Mouse (Mus musculus): ENCODE data around the gene S100pbp. TPM values are rescaled to one million over a fixed set of nuclear protein-coding genes. Genes with fewer than 3 reads are reported as not detected.

S100pbp gene
- polyA plus RNA-seq, 1 experiment from 2014 or later: 3.7 TPM

DNA sequence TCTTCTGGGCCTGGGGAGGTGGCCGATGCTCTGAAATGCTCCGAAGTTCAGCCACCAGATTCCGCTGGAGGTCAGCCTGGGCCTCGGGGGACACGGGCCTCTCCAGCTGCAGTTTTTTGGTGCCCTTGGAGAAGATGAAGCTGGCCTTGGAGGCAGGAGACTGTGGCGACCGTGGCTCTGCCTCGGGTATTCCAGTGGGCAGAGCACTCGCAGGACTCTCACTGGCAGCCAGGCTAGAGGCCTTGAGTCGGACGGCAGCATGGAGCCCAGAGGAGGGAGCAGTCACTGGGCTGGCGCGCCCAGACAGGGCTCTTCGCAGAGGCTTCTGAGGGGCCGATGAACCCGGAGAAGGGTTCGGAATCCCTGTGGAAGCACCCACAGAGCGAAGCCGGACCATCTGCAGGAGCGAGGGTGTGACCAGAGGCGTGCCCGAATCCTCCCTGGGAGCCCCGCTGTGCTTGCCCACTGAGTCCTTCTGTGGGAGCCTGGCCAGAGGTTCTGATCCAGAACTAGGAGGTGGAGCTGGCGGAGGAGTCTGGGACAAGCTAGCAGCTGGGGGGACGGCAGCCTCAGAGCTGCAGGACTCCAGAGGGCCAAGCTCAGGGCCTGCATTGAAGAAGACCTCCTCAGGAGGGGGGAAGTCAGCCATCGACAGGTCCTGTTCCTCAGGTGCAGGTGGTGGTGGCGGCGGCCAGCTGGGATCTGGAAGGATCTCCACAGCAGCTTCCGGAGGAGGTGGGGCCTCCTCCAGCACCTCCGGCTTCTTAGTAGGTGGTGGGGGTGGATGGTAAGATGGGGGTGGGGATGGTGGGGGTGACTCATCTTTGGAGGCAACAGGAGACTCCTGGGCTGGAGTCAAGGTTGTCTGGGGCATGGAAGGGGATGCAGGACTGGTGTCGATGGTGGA lies 32.7 kb upstream of the S100pbp start:
- Histone ChIP-seq H3K27me3 (ENCODE audit: control insufficient read depth, insufficient read depth, low read length) (no peaks in the 10 kb centered on the region), H3K4me3 (ENCODE audit: low read depth, low read length) (no peak overlapping the region), H3K9ac (ENCODE audit: low read length) (no peak overlapping the region), H3K4me2 (replicated peaks; ENCODE audit: low read depth) (no peak overlapping the region), H3K4me1 (replicated peaks; ENCODE audit: control insufficient read depth, insufficient read depth) (peaks cover 2% of the 10 kb centered on the region; the same call in 1 of the 2 replicates), H3K9me3 (ENCODE audit: control insufficient read depth, low read length) (no peaks in the 10 kb centered on the region), H3K27ac (replicated peaks) (no peak overlapping the region), H3K36me3 (ENCODE audit: control insufficient read depth, insufficient read depth, low read length) (peaks cover 36% of the 10 kb centered on the region)
- ATAC-seq (ENCODE audit: low FRiP score, low TSS enrichment) (no peak), DNase-seq (ENCODE audit: low spot score) (no peak)
- WGBS: 75% methylated on average over 30 of the region's 31 CpGs
- no peak for TF ChIP-seq CTCF (IDR thresholded peaks at IDR 0.05; ENCODE audit: low read depth)
- no peak for TF ChIP-seq EP300 (optimal IDR thresholded peaks at IDR 0.05)

DNA sequence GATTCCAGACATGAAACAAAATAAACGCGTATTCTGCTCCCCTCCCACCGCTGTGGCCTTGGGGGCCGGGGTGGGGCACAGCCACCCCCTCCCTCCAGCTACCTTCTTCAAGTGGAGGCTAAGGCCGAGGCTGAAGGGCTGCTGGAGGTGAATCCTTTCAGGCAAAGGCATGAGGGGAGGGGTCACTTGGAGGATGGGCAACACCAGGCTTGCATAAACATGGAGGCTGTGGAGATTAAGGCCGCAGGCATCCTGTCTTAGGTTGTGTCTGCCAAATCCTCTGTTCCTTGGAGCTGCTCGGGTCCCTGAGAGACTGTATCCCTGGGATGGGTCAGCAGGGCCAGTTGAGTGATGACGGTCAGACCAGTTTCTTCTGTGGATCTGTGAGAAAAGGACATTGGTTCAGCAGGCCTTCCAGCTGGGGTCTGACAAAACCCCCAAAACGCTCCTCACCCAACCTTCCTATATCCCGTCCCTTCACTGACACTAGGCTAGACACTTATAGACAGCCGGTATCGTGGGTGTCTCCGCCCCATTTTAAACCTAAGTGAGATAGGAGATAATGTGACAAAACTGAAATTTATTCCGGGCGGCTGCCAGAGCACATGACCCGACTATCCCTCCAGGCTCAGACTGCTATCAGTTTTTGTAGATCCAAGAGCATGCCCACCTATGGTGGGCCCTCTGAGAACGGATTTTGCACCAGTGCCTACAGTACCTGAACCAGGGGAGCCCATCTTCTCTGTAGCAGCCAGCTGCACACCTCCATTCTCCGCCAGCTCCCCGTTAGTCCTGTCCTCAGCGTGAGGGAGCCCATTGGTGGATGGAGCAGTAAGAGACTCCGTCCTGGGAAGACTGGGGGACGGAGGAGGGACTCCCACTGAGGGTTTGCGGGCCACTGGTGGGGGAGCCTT lies 31.8 kb upstream of the S100pbp start:
- H3K9me3 ChIP-seq (ENCODE audit: control insufficient read depth, low read length): no peaks in the 10 kb centered on the region
- no peak overlapping the region for H3K4me3 ChIP-seq (ENCODE audit: low read depth, low read length)
- TF ChIP-seq CTCF (IDR thresholded peaks at IDR 0.05; ENCODE audit: low read depth) (no peak), EP300 (optimal IDR thresholded peaks at IDR 0.05) (no peak)
- ATAC-seq (ENCODE audit: low FRiP score, low TSS enrichment): no peak
- H3K4me2 ChIP-seq (replicated peaks; ENCODE audit: low read depth): no peak overlapping the region
- H3K4me1 ChIP-seq (replicated peaks; ENCODE audit: control insufficient read depth, insufficient read depth): no peaks in the 10 kb centered on the region
- H3K9ac ChIP-seq (ENCODE audit: low read length): no peak overlapping the region
- no peak for DNase-seq (ENCODE audit: low spot score)
- WGBS: 71% methylated on average over 23 of the region's 23 CpGs
- no peak overlapping the region for H3K27ac ChIP-seq (replicated peaks)
- no peaks in the 10 kb centered on the region for H3K27me3 ChIP-seq (ENCODE audit: control insufficient read depth, insufficient read depth, low read length)
- H3K36me3 ChIP-seq (ENCODE audit: control insufficient read depth, insufficient read depth, low read length): peaks cover 40% of the 10 kb centered on the region

GRCm38 (mm10) chr4:129220376-129221089 lies 31.0 kb upstream of the S100pbp start:
- 65% methylated on average over 7 of the region's 7 CpGs for WGBS
- Histone ChIP-seq H3K36me3 (ENCODE audit: control insufficient read depth, insufficient read depth, low read length) (peaks cover 38% of the 10 kb centered on the region), H3K9me3 (ENCODE audit: control insufficient read depth, low read length) (no peaks in the 10 kb centered on the region), H3K4me3 (ENCODE audit: low read depth, low read length) (no peak overlapping the region), H3K4me1 (replicated peaks; ENCODE audit: control insufficient read depth, insufficient read depth) (no peaks in the 10 kb centered on the region), H3K9ac (ENCODE audit: low read length) (no peak overlapping the region), H3K27ac (replicated peaks) (0 out of 2 replicates have a peak overlapping the region, but pooled peaks have one; percentile 8), H3K27me3 (ENCODE audit: control insufficient read depth, insufficient read depth, low read length) (no peaks in the 10 kb centered on the region), H3K4me2 (replicated peaks; ENCODE audit: low read depth) (no peak overlapping the region)
- TF ChIP-seq CTCF (IDR thresholded peaks at IDR 0.05; ENCODE audit: low read depth): no peak
- TF ChIP-seq EP300 (optimal IDR thresholded peaks at IDR 0.05): no peak
- ATAC-seq (ENCODE audit: low FRiP score, low TSS enrichment) (no peak), DNase-seq (ENCODE audit: low spot score) (no peak)

DNA sequence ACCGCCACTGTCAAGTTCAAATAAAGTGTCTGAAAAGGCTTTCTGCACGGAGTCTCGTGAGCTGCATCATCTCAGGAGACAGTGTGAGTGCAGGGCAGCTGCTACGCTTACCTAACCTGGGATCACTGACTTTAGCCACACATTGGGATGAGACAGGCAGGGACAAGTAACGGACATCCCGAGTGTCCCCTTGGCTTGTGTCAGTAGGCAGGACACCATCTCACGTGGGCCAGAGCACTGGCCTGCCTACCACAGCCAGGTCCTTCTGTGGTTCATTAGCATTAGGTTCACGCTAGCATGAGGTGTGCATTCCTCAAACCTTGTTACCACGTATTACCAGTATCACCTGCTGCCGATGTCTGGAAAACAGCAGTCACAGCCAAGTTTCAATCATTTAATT lies 29.7 kb upstream of the S100pbp start:
- ATAC-seq (ENCODE audit: low FRiP score, low TSS enrichment): no peak
- no peak for DNase-seq (ENCODE audit: low spot score)
- Histone ChIP-seq H3K27ac (replicated peaks) (no peak overlapping the region), H3K4me2 (replicated peaks; ENCODE audit: low read depth) (no peak overlapping the region), H3K9ac (ENCODE audit: low read length) (no peak overlapping the region), H3K4me3 (ENCODE audit: low read depth, low read length) (no peak overlapping the region), H3K27me3 (ENCODE audit: control insufficient read depth, insufficient read depth, low read length) (no peaks in the 10 kb centered on the region), H3K4me1 (replicated peaks; ENCODE audit: control insufficient read depth, insufficient read depth) (no peaks in the 10 kb centered on the region), H3K36me3 (ENCODE audit: control insufficient read depth, insufficient read depth, low read length) (peaks cover 42% of the 10 kb centered on the region), H3K9me3 (ENCODE audit: control insufficient read depth, low read length) (no peaks in the 10 kb centered on the region)
- TF ChIP-seq CTCF (IDR thresholded peaks at IDR 0.05; ENCODE audit: low read depth) (no peak), EP300 (optimal IDR thresholded peaks at IDR 0.05) (no peak)
- 80% methylated on average over 10 of the region's 10 CpGs for WGBS

GRCm38 (mm10) chr4:129218569-129219175 lies 29.1 kb upstream of the S100pbp start:
- no peak for DNase-seq (ENCODE audit: low spot score)
- peaks cover 42% of the 10 kb centered on the region for H3K36me3 ChIP-seq (ENCODE audit: control insufficient read depth, insufficient read depth, low read length)
- no peak for ATAC-seq (ENCODE audit: low FRiP score, low TSS enrichment)

More at GRCm38 (mm10) chr4:129218569-129219175, 29.1 kb upstream of the S100pbp start:
- H3K27me3 ChIP-seq (ENCODE audit: control insufficient read depth, insufficient read depth, low read length): no peaks in the 10 kb centered on the region
- H3K4me1 ChIP-seq (replicated peaks; ENCODE audit: control insufficient read depth, insufficient read depth): no peaks in the 10 kb centered on the region
- 80% methylated on average over 7 of the region's 7 CpGs for WGBS
- no peak overlapping the region for H3K9ac ChIP-seq (ENCODE audit: low read length)
- no peak overlapping the region for H3K27ac ChIP-seq (replicated peaks)
- TF ChIP-seq EP300 (optimal IDR thresholded peaks at IDR 0.05) (no peak), CTCF (IDR thresholded peaks at IDR 0.05; ENCODE audit: low read depth) (no peak)
- no peaks in the 10 kb centered on the region for H3K9me3 ChIP-seq (ENCODE audit: control insufficient read depth, low read length)
- H3K4me2 ChIP-seq (replicated peaks; ENCODE audit: low read depth): no peak overlapping the region
- no peak overlapping the region for H3K4me3 ChIP-seq (ENCODE audit: low read depth, low read length)
